In genomic region chr6:29179843-29180242, GRCm38 (mm10) we compare ENCODE assay signal across 8 mouse cellular contexts. TPM values are rescaled to one million over a fixed set of nuclear protein-coding genes. Genes with fewer than 3 reads are reported as not detected.
DNase-seq lines count a peak whose midpoint lies in the region; ATAC-seq and TF ChIP-seq lines count a peak whose summit lies in the region.

No protein-coding gene starts in this region.

- peak overlapping the region; percentile 80 for H3K4me3 ChIP-seq in heart, embryonic 10.5 days
- H3K4me3 ChIP-seq in E14TG2a.4 (replicated peaks; ENCODE audit: low read length) = peak overlapping the region; percentile 87
- peak overlapping the region; percentile 74 for H3K4me3 ChIP-seq in hindbrain, embryonic 10.5 days
- H3K4me3 ChIP-seq in limb, embryonic 14.5 days (replicated peaks; ENCODE audit: low read length) = peak overlapping the region; percentile 60

- DNase-seq in heart, embryonic 10.5 days (ENCODE audit: low spot score) = peak; percentile 33
- DNase-seq in heart, postnatal 14 days = no peak
- peak; percentile 4 for DNase-seq in hindbrain, embryonic 10.5 days (ENCODE audit: low spot score)
- DNase-seq in limb, embryonic 14.5 days (ENCODE audit: low spot score) = no peak
- no peak for DNase-seq in ovary, postnatal 10 days (ENCODE audit: low spot score)
- DNase-seq in thymus, postnatal 25 days = no peak

- ATAC-seq in limb, embryonic 14.5 days (ENCODE audit: low FRiP score, low read depth) = no peak
- ATAC-seq in megakaryocyte progenitor cell, adult 5-6 weeks (replicated peaks; ENCODE audit: poor library complexity) = no peak

- no peak for TF ChIP-seq POLR2A in limb, embryonic 14.5 days (IDR thresholded peaks at IDR 0.05; ENCODE audit: borderline replicate concordance, extremely low read depth, insufficient read depth, insufficient read length)

- TF ChIP-seq CTCF in E14TG2a.4 (conservative IDR thresholded peaks at IDR 0.05; ENCODE audit: low read length) = no peak

- H3K4me1 ChIP-seq in heart, embryonic 10.5 days = peaks cover 32% of the 10 kb centered on the region
- H3K4me1 ChIP-seq in E14TG2a.4 (replicated peaks; ENCODE audit: low read depth, low read length) = peaks cover 30% of the 10 kb centered on the region
- H3K4me1 ChIP-seq in hindbrain, embryonic 10.5 days (replicated peaks) = peaks cover 21% of the 10 kb centered on the region
- H3K4me1 ChIP-seq in limb, embryonic 14.5 days (ENCODE audit: control insufficient read depth, insufficient read depth, low read length) = peaks cover 4% of the 10 kb centered on the region; the same call in 1 of the 2 replicates

- H3K4me2 ChIP-seq in limb, embryonic 14.5 days (replicated peaks; ENCODE audit: low read depth, low read length, severe bottlenecking) = peak overlapping the region; percentile 91

- H3K9ac ChIP-seq in limb, embryonic 14.5 days (ENCODE audit: low read depth, low read length, severe bottlenecking) = peak overlapping the region; percentile 65; the same call in 1 of the 2 replicates

- H3K36me3 ChIP-seq in heart, embryonic 10.5 days = no peaks in the 10 kb centered on the region
- H3K36me3 ChIP-seq in E14TG2a.4 (ENCODE audit: insufficient read depth, low read length) = no peaks in the 10 kb centered on the region
- no peaks in the 10 kb centered on the region for H3K36me3 ChIP-seq in hindbrain, embryonic 10.5 days
- no peaks in the 10 kb centered on the region for H3K36me3 ChIP-seq in limb, embryonic 14.5 days (ENCODE audit: control insufficient read depth, insufficient read depth, low read length)

- no peak overlapping the region for H3K27ac ChIP-seq in heart, embryonic 10.5 days
- H3K27ac ChIP-seq in hindbrain, embryonic 10.5 days = no peak overlapping the region
- no peak overlapping the region for H3K27ac ChIP-seq in limb, embryonic 14.5 days (replicated peaks; ENCODE audit: low read depth, low read length)

- no peaks in the 10 kb centered on the region for H3K9me3 ChIP-seq in heart, embryonic 10.5 days
- no peaks in the 10 kb centered on the region for H3K9me3 ChIP-seq in E14TG2a.4 (ENCODE audit: low read length)
- no peaks in the 10 kb centered on the region for H3K9me3 ChIP-seq in hindbrain, embryonic 10.5 days
- no peaks in the 10 kb centered on the region for H3K9me3 ChIP-seq in limb, embryonic 14.5 days (ENCODE audit: control insufficient read depth, low read length)

- intact Hi-C loops in heart, postnatal 14 days (cut with DNase I) = no loop called here

- peaks cover 72% of the 10 kb centered on the region for H3K27me3 ChIP-seq in heart, embryonic 10.5 days (ENCODE audit: insufficient read depth, poor library complexity, severe bottlenecking)
- peaks cover 78% of the 10 kb centered on the region for H3K27me3 ChIP-seq in E14TG2a.4 (ENCODE audit: insufficient read depth, low read length)
- peaks cover 82% of the 10 kb centered on the region for H3K27me3 ChIP-seq in hindbrain, embryonic 10.5 days (ENCODE audit: insufficient read depth, poor library complexity, severe bottlenecking)
- H3K27me3 ChIP-seq in limb, embryonic 14.5 days (ENCODE audit: control insufficient read depth, insufficient read depth, low read length) = peaks cover 3% of the 10 kb centered on the region; the same call in 1 of the 2 replicates

- WGBS in heart, embryonic 10.5 days = 42% methylated on average over 8 of the region's 8 CpGs
- WGBS in hindbrain, embryonic 10.5 days = 45% methylated on average over 8 of the region's 8 CpGs
- 57% methylated on average over 8 of the region's 8 CpGs for WGBS in limb, embryonic 14.5 days

RNA-seq across cellular contexts. Expression of gene Prrt4, which starts 0.5 kb away (rescaled TPM):
- 3.2 and 4.3 TPM in 2 replicates for polyA plus RNA-seq in heart, embryonic 10.5 days (2016; fragmentation: Nextera tagmentation; extraction: Ambion mirVana)
- total RNA-seq in heart, postnatal 14 days (2021) = 1 to 10 TPM; 4.2 to 4.7 TPM
- polyA plus RNA-seq in hindbrain, embryonic 10.5 days (2016; fragmentation: Nextera tagmentation; extraction: Ambion mirVana) = 1.1 and 1.6 TPM in 2 replicates
- 1.2 and 1.8 TPM in 2 replicates for polyA plus RNA-seq in limb, embryonic 14.5 days (2012; rRNA removed)
- 0.92 and 1.1 TPM in 2 replicates for polyA plus RNA-seq in limb, embryonic 14.5 days (2014; fragmentation: Nextera tagmentation; extraction: Ambion mirVana)
- total RNA-seq in megakaryocyte progenitor cell, adult 5-6 weeks (2015) = not detected in 2 replicates
- total RNA-seq in megakaryocyte progenitor cell, adult 5-6 weeks (2017) = not detected in 2 replicates

RNA-seq across cellular contexts. Expression of gene Rbm28, which starts 15.0 kb away (rescaled TPM):
- 30.0 and 44.4 TPM in 2 replicates for polyA plus RNA-seq in heart, embryonic 10.5 days (2016; fragmentation: Nextera tagmentation; extraction: Ambion mirVana)
- 10 to 100 TPM; 19.5 to 21.0 TPM for total RNA-seq in heart, postnatal 14 days (2021)
- 39.3 and 48.9 TPM in 2 replicates for polyA plus RNA-seq in hindbrain, embryonic 10.5 days (2016; fragmentation: Nextera tagmentation; extraction: Ambion mirVana)
- polyA plus RNA-seq in limb, embryonic 14.5 days (2012; rRNA removed) = 45.9 and 59.8 TPM in 2 replicates
- polyA plus RNA-seq in limb, embryonic 14.5 days (2014; fragmentation: Nextera tagmentation; extraction: Ambion mirVana) = 35.7 and 47.7 TPM in 2 replicates
- 46.3 and 59.0 TPM in 2 replicates for total RNA-seq in megakaryocyte progenitor cell, adult 5-6 weeks (2015)
- 47.4 and 79.8 TPM in 2 replicates for total RNA-seq in megakaryocyte progenitor cell, adult 5-6 weeks (2017)

RNA-seq across cellular contexts. Expression of gene Impdh1, which starts 36.3 kb away (rescaled TPM):
- 50.7 and 54.0 TPM in 2 replicates for polyA plus RNA-seq in heart, embryonic 10.5 days (2016; fragmentation: Nextera tagmentation; extraction: Ambion mirVana)
- 10 to 100 TPM; 25.2 to 27.0 TPM for total RNA-seq in heart, postnatal 14 days (2021)
- 40.5 and 48.4 TPM in 2 replicates for polyA plus RNA-seq in hindbrain, embryonic 10.5 days (2016; fragmentation: Nextera tagmentation; extraction: Ambion mirVana)
- polyA plus RNA-seq in limb, embryonic 14.5 days (2012; rRNA removed) = 42.1 and 53.1 TPM in 2 replicates
- polyA plus RNA-seq in limb, embryonic 14.5 days (2014; fragmentation: Nextera tagmentation; extraction: Ambion mirVana) = 46.6 and 49.2 TPM in 2 replicates
- 56.0 and 76.2 TPM in 2 replicates for total RNA-seq in megakaryocyte progenitor cell, adult 5-6 weeks (2015)
- total RNA-seq in megakaryocyte progenitor cell, adult 5-6 weeks (2017) = 94.2 and 106 TPM in 2 replicates

Comparison
In these comparisons a context has a peak if more than half of its experiments do, and no peak if none do; other contexts are left out.
1. DNase-seq: peak in heart, embryonic 10.5 days (single experiment) and hindbrain, embryonic 10.5 days (single experiment); none in heart, postnatal 14 days (0 of 2), limb, embryonic 14.5 days (single experiment), ovary, postnatal 10 days (single experiment) and thymus, postnatal 25 days (single experiment).
2. Peak in every context shown above with its lines, with median percentiles within 50 percentile points of each other: H3K4me3 ChIP-seq.